Mouse (Mus musculus): ENCODE measurements around the gene Mrps30. TPM values are rescaled to one million over a fixed set of nuclear protein-coding genes. Genes with fewer than 3 reads are reported as not detected.
A peak's percentile ranks its signal among the peaks of the same experiment; 100 is the strongest.

The Mrps30 gene
- total and polyA plus RNA-seq, 2 experiments from 2014 or later: 22.3 to 31.5 TPM

- no peak for DNase-seq (ENCODE audit: low spot score)
- no peak overlapping the region for H3K4me2 ChIP-seq (ENCODE audit: low read depth, low read length)
- H3K27ac ChIP-seq: no peak overlapping the region
- no peak for ATAC-seq
- 90% methylated on average over 6 of the region's 6 CpGs for WGBS
- no peaks in the 10 kb centered on the region for H3K36me3 ChIP-seq (ENCODE audit: insufficient read depth, low read length)
- H3K4me1 ChIP-seq (ENCODE audit: insufficient read depth, low read length): no peaks in the 10 kb centered on the region
- H3K4me3 ChIP-seq (ENCODE audit: low read length): no peak overlapping the region
- no peak overlapping the region for H3K9ac ChIP-seq (replicated peaks; ENCODE audit: low read length)
- no peaks in the 10 kb centered on the region for H3K9me3 ChIP-seq (ENCODE audit: low read length)
- H3K27me3 ChIP-seq (ENCODE audit: insufficient read depth, low read length): no peaks in the 10 kb centered on the region
- TF ChIP-seq CTCF (IDR thresholded peaks at IDR 0.05; ENCODE audit: low read depth): no peak
These were observed 23.7 kb downstream of the Mrps30 start for GRCm38 (mm10) chr13:118363342-118363741.

DNA sequence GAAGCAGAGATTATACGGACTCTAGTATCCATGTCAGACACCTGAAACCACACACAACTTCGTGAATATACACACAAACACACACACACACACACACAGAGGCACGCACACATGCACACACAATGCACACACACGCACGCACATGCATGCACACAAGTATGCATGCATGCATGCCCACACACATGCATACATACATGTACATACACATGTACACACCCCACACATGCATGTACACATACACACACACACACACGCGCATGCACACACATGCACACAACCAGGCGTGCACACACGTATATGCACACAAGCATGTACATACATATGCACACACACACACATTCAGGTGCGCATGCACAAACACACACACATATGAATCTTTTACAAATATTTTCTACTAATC, 36.2 kb downstream of the Mrps30 start:
- no peak for DNase-seq (ENCODE audit: low spot score)
- Histone ChIP-seq H3K9me3 (ENCODE audit: low read length) (no peaks in the 10 kb centered on the region), H3K4me2 (ENCODE audit: low read depth, low read length) (no peak overlapping the region), H3K27me3 (ENCODE audit: insufficient read depth, low read length) (no peaks in the 10 kb centered on the region), H3K4me1 (ENCODE audit: insufficient read depth, low read length) (no peaks in the 10 kb centered on the region), H3K9ac (replicated peaks; ENCODE audit: low read length) (no peak overlapping the region), H3K36me3 (ENCODE audit: insufficient read depth, low read length) (no peaks in the 10 kb centered on the region), H3K4me3 (ENCODE audit: low read length) (no peak overlapping the region), H3K27ac (no peak overlapping the region)
- 92% methylated on average over 10 of the region's 10 CpGs for WGBS
- ATAC-seq: no peak
- no peak for TF ChIP-seq CTCF (IDR thresholded peaks at IDR 0.05; ENCODE audit: low read depth)

DNA sequence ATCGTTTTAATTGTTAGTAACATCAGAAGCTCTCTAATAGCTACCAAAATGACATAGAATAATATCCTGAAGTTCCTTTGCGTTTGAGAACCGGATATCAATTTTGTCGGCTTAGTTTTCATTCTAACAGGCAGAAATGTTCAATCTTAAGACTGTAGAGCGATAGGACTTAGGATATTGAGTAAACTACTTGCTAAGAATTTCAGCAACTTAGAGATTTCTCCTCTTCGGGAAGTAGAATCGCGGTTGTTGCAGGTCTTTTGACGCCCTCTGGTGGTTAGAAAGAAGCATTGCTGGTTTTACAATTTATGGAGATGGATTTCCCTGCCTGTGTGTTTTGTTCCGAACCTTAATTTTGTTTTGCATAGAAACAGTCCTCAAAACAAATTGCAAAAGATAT, 36.8 kb downstream of the Mrps30 start:
- H3K9me3 ChIP-seq (ENCODE audit: low read length): no peaks in the 10 kb centered on the region
- no peak overlapping the region for H3K4me3 ChIP-seq (ENCODE audit: low read length)
- no peaks in the 10 kb centered on the region for H3K4me1 ChIP-seq (ENCODE audit: insufficient read depth, low read length)
- ATAC-seq (no peak), DNase-seq (ENCODE audit: low spot score) (peak; percentile 85)
- TF ChIP-seq CTCF (IDR thresholded peaks at IDR 0.05; ENCODE audit: low read depth): peak; percentile 85
- no peak overlapping the region for H3K27ac ChIP-seq
- H3K36me3 ChIP-seq (ENCODE audit: insufficient read depth, low read length): no peaks in the 10 kb centered on the region
- WGBS: 22% methylated on average over 10 of the region's 10 CpGs
- H3K27me3 ChIP-seq (ENCODE audit: insufficient read depth, low read length): no peaks in the 10 kb centered on the region
- no peak overlapping the region for H3K4me2 ChIP-seq (ENCODE audit: low read depth, low read length)
- no peak overlapping the region for H3K9ac ChIP-seq (replicated peaks; ENCODE audit: low read length)

Other genes starting within 250 kb of the Mrps30 start
- gene B430218F22Rik, start 622 bp downstream of the Mrps30 start, total RNA-seq (2014; rRNA removed): 0.10 and 1.1 TPM in 2 replicates
- 2.4 and 2.6 TPM in 2 replicates for gene B430218F22Rik, start 622 bp downstream of the Mrps30 start, polyA plus RNA-seq (2015; fragmentation: Nextera tagmentation; extraction: Ambion mirVana)

All from hindbrain, postnatal 0 days (tissue).